In the genomic region with DNA sequence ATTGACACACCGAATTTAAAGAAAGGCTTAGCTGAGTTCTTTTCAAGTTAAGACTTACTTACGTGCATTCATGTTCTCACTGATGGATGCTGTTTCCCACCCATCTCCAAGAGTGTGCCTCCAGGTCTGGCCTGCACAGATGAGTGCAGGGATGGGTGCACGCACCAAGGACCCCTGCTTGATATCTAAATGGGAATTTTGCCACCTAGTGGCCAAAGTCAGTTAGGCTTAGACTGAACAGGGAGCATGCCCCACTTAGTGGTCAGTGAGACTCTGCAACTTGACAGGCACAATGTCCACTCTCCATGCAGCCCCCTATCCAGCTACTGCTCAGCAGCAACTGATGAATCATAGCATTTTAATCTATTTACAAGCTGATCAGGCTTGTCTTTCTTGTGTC, we compare ENCODE assay signal across 10 mouse cellular contexts. TPM values are rescaled to one million over a fixed set of nuclear protein-coding genes. Genes with fewer than 3 reads are reported as not detected.
DNase-seq lines count a peak whose midpoint lies in the region; ATAC-seq and TF ChIP-seq lines count a peak whose summit lies in the region.
"Had no signal": no experiment of that assay in that cellular context is flagged by ENCODE, and none has a peak within 500 bp of the region (broad histone marks: within the 10 kb centered on the region; RNA-seq: fewer than 3 reads in every experiment).

No protein-coding gene starts in this region.

- no peak overlapping the region for H3K4me3 ChIP-seq in G1E (ENCODE audit: low read depth, low read length)
- H3K4me3 ChIP-seq: erythroblast, embryonic 14.5 days; megakaryocyte, embryonic 14.5 days had no signal

- DNase-seq in heart, postnatal 4 days, result peak; percentile 40
- no peak for DNase-seq in heart, postnatal 25 days (ENCODE audit: low spot score)
- DNase-seq in G1E (ENCODE audit: low spot score), result peak; percentile 18
- peak; percentile 84 for DNase-seq in embryo, embryonic 10 days (ENCODE audit: low spot score)
- DNase-seq in induced T-regulatory cell, adult 2 months (ENCODE audit: low read depth), result peak; percentile 63
- peak; percentile 49 for DNase-seq in lung, postnatal 36 days
- peak; percentile 50 for DNase-seq in testis, postnatal 10 days (ENCODE audit: low spot score)
- no peak for DNase-seq in left cerebral cortex, adult 11 months (ENCODE audit: low spot score)

- intact Hi-C loops in heart, postnatal 25 days (cut with DNase I), result loop anchor here (1.0 kb wide), 1 partner anchor 298 kb away; no protein-coding TSS in a partner anchor

- H3K27me3 ChIP-seq in G1E (ENCODE audit: insufficient read depth, low read length), result peaks cover 9% of the 10 kb centered on the region; the same call in 1 of the 2 replicates

- ATAC-seq in G1E (ENCODE audit: extremely low read depth, insufficient number of reproducible peaks, low FRiP score, poor library complexity, severe bottlenecking), result no peak

- TF ChIP-seq CTCF in G1E (IDR thresholded peaks at IDR 0.05; ENCODE audit: low read depth, low read length), result peak; percentile 52

- peaks cover 2% of the 10 kb centered on the region; the same call in 1 of the 2 replicates for H3K4me1 ChIP-seq in G1E (ENCODE audit: insufficient read depth, low read depth, low read length)

- H3K36me3 ChIP-seq in G1E (replicated peaks), result peaks cover 2% of the 10 kb centered on the region

- no peaks in the 10 kb centered on the region for H3K9me3 ChIP-seq in G1E (replicated peaks)

RNA-seq across cellular contexts. Expression of a gene that starts 47.8 kb away (rescaled TPM):
- total RNA-seq in heart, postnatal 4 days (2021), result 10 to 100 TPM; 73.3 to 79.0 TPM
- total RNA-seq in heart, postnatal 25 days (2021), result 10 to 100 TPM; 64.7 to 68.7 TPM
- total RNA-seq in G1E (2014; fragmentation: Nextera tagmentation) (108 and 137 TPM in 2 replicates), G1E (2017) (135 and 147 TPM in 2 replicates)
- 128 and 194 TPM in 2 replicates for polyA plus RNA-seq in G1E (2012)

RNA-seq across cellular contexts. Expression of a gene that starts 48.1 kb away (rescaled TPM):
- total RNA-seq in heart, postnatal 4 days (2021), result not detected
- total RNA-seq in heart, postnatal 25 days (2021), result not detected
- 4.9 TPM in 1 of 2 replicates, not detected in the other for total RNA-seq in G1E (2014; fragmentation: Nextera tagmentation)
- 1.6 TPM in 1 of 2 replicates, not detected in the other for total RNA-seq in G1E (2017)
- 0.70 and 1.1 TPM in 2 replicates for polyA plus RNA-seq in G1E (2012)
- polyA plus RNA-seq: erythroblast, embryonic 14.5 days had no signal

Comparison
In these comparisons a context has a peak if more than half of its experiments do, and no peak if none do; other contexts are left out.
1. DNase-seq: peak in heart, postnatal 4 days (single experiment), G1E (single experiment), embryo, embryonic 10 days (single experiment), induced T-regulatory cell, adult 2 months (single experiment), lung, postnatal 36 days (single experiment) and testis, postnatal 10 days (single experiment); none in heart, postnatal 25 days (single experiment) and left cerebral cortex, adult 11 months (single experiment).